ENCODE assay signal across 8 mouse cellular contexts in the genomic region with DNA sequence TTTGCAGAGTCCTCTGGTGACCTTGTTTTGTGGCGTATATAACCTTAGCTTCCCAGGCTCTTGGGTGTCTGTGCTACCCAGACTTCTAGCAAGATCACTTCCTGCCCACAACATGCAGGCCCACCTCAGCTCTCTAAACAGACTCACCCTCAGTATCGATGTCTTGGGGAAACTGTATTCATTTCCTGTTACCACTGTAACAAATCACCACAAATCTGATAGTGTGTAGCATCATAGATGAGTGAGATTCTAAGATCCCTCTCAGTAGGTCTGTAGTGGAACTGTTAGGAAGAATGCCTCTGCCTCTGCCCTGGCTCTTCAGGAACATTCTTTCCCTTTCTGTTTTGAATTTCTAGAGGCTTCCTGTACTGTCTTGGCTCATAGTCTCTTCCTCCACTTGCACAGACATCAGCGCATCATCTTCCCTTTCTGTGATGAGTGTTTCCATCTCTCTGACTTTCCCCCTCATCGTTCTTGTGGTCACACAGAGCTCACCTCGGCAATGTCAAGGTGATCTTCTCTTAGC.
A peak's percentile ranks its signal among the peaks of the same experiment; 100 is the strongest.
DNase-seq lines count a peak whose midpoint lies in the region; ATAC-seq lines count a peak whose summit lies in the region.
"Had no signal": no experiment of that assay in that cellular context is flagged by ENCODE, and none has a peak within 500 bp of the region (broad histone marks: within the 10 kb centered on the region; RNA-seq: fewer than 3 reads in every experiment).

No protein-coding gene starts in this region.

- 81% methylated on average over 5 of the region's 5 CpGs for WGBS in kidney, embryonic 15.5 days
- 72% methylated on average over 5 of the region's 5 CpGs for WGBS in embryonic facial prominence, embryonic 15.5 days
- 91% methylated on average over 5 of the region's 5 CpGs for WGBS in forebrain, embryonic 13.5 days

- no peaks in the 10 kb centered on the region for H3K27me3 ChIP-seq in kidney, embryonic 15.5 days
- H3K27me3 ChIP-seq in embryonic facial prominence, embryonic 15.5 days, result no peaks in the 10 kb centered on the region
- no peaks in the 10 kb centered on the region for H3K27me3 ChIP-seq in forebrain, embryonic 13.5 days

- DNase-seq in kidney, adult 11 months, result no peak
- peak; percentile 68 to 72 for DNase-seq in CD8-positive naive resting alpha-beta T cell, adult 2 months (ENCODE audit: low read depth in 2 of 2, low spot score in 2 of 2)
- DNase-seq in thymus, adult 18-20 months, result peak; percentile 16 to 52
- DNase-seq in frontal cortex, adult 2 months (ENCODE audit: extremely low spot score in 1 of 2, low spot score in 1 of 2), result no peak
- DNase-seq: lung, adult 2 months had no signal

- no peaks in the 10 kb centered on the region for H3K36me3 ChIP-seq in kidney, embryonic 15.5 days
- H3K36me3 ChIP-seq in embryonic facial prominence, embryonic 15.5 days, result no peaks in the 10 kb centered on the region
- no peaks in the 10 kb centered on the region for H3K36me3 ChIP-seq in forebrain, embryonic 13.5 days (ENCODE audit: poor library complexity, severe bottlenecking)

- no peak overlapping the region for H3K4me3 ChIP-seq in kidney, embryonic 15.5 days (replicated peaks)
- H3K4me3 ChIP-seq in embryonic facial prominence, embryonic 15.5 days (replicated peaks), result no peak overlapping the region
- no peak overlapping the region for H3K4me3 ChIP-seq in forebrain, embryonic 13.5 days

- H3K9ac ChIP-seq in kidney, embryonic 15.5 days, result no peak overlapping the region
- H3K9ac ChIP-seq in embryonic facial prominence, embryonic 15.5 days, result no peak overlapping the region
- H3K9ac ChIP-seq in forebrain, embryonic 13.5 days, result no peak overlapping the region

- no peak for ATAC-seq in kidney, embryonic 15.5 days (replicated peaks; ENCODE audit: low FRiP score)
- ATAC-seq in embryonic facial prominence, embryonic 15.5 days (ENCODE audit: insufficient number of reproducible peaks, low FRiP score, low TSS enrichment, low read depth), result no peak
- ATAC-seq in forebrain, embryonic 13.5 days, result no peak

- H3K27ac ChIP-seq in kidney, embryonic 15.5 days, result peak overlapping the region; percentile 9; the same call in 1 of the 2 replicates
- peak overlapping the region; percentile 39; the same call in 1 of the 2 replicates for H3K27ac ChIP-seq in embryonic facial prominence, embryonic 15.5 days (replicated peaks)
- no peak overlapping the region for H3K27ac ChIP-seq in forebrain, embryonic 13.5 days

- peaks cover 45% of the 10 kb centered on the region for H3K4me1 ChIP-seq in kidney, embryonic 15.5 days
- peaks cover 35% of the 10 kb centered on the region for H3K4me1 ChIP-seq in embryonic facial prominence, embryonic 15.5 days
- peaks cover 7% of the 10 kb centered on the region for H3K4me1 ChIP-seq in forebrain, embryonic 13.5 days

- H3K4me2 ChIP-seq in kidney, embryonic 15.5 days, result no peak overlapping the region
- no peak overlapping the region for H3K4me2 ChIP-seq in embryonic facial prominence, embryonic 15.5 days (replicated peaks)
- no peak overlapping the region for H3K4me2 ChIP-seq in forebrain, embryonic 13.5 days

- H3K9me3 ChIP-seq in kidney, embryonic 15.5 days (replicated peaks), result no peaks in the 10 kb centered on the region
- no peaks in the 10 kb centered on the region for H3K9me3 ChIP-seq in embryonic facial prominence, embryonic 15.5 days (replicated peaks)
- H3K9me3 ChIP-seq in forebrain, embryonic 13.5 days (replicated peaks), result no peaks in the 10 kb centered on the region

Comparison
In these comparisons a context has a peak if more than half of its experiments do, and no peak if none do; other contexts are left out.
1. DNase-seq: peak in CD8-positive naive resting alpha-beta T cell, adult 2 months (2 of 2) and thymus, adult 18-20 months (2 of 2); none in kidney, adult 11 months (single experiment) and frontal cortex, adult 2 months (0 of 2).